Mouse (Mus musculus) midbrain, postnatal 0 days (tissue): ENCODE results near the gene Eps15. TPM values are rescaled to one million over a fixed set of nuclear protein-coding genes. Genes with fewer than 3 reads are reported as not detected.

Experiments used
- ATAC-seq: fragments of 200-750 bp; cut with Nextera tagmentation; 2 replicates; pipeline ENCODE4 v1.8.0; 2017; ENCODE audit warnings: moderate number of reproducible peaks, mild to moderate bottlenecking, moderate TSS enrichment, moderate library complexity; ENCODE audit not compliant: low FRiP score
- DNase-seq: peaks from one replicate; pipeline ENCODE4 v3.0.0-alpha.2; 2015; ENCODE audit warnings: low spot score
- H3K27ac ChIP-seq: fragments of 300-500 bp; sonication (generic); 2 replicates; pipeline ENCODE4 v1.5.1; 2014; ENCODE audit warnings: low read depth, mild to moderate bottlenecking, low read length, mixed read lengths
- H3K27me3 ChIP-seq: fragments of 300-500 bp; sonication (generic); 2 replicates; pipeline ENCODE4 v1.6.1; 2014; ENCODE audit warnings: low read length, control low read depth, mixed read lengths; ENCODE audit not compliant: insufficient read depth
- H3K36me3 ChIP-seq: fragments of 300-500 bp; sonication (generic); 2 replicates; pipeline ENCODE4 v1.6.1; 2014; ENCODE audit warnings: low read length, control low read depth, mixed read lengths; ENCODE audit not compliant: insufficient read depth
- H3K4me1 ChIP-seq: fragments of 300-500 bp; sonication (generic); 2 replicates; pipeline ENCODE4 v1.6.1; 2014; ENCODE audit warnings: mild to moderate bottlenecking, control low read depth, antibody characterized with exemption, low read length, mixed read lengths; ENCODE audit not compliant: insufficient read depth
- H3K4me2 ChIP-seq: fragments of 300-500 bp; sonication (generic); 2 replicates; pipeline ENCODE4 v1.6.1; 2014; ENCODE audit warnings: low read depth, mild to moderate bottlenecking, low read length, mixed read lengths; ENCODE audit not compliant: poor library complexity, severe bottlenecking
- H3K4me3 ChIP-seq: fragments of 300-500 bp; sonication (generic); 2 replicates; pipeline ENCODE4 v1.5.1; 2014; ENCODE audit warnings: low read depth, mild to moderate bottlenecking, low read length, moderate library complexity
- H3K9ac ChIP-seq: fragments of 300-500 bp; sonication (generic); replicated peaks from 2 replicates; pipeline ENCODE4 v1.6.1; 2014; ENCODE audit warnings: mild to moderate bottlenecking, low read length, moderate library complexity, mixed read lengths; ENCODE audit not compliant: poor library complexity, severe bottlenecking
- H3K9me3 ChIP-seq: fragments of 300-500 bp; sonication (generic); 2 replicates; pipeline ENCODE4 v1.6.1; 2016; ENCODE audit warnings: low read length, control low read depth
- CTCF ChIP-seq: IDR thresholded peaks from 2 replicates; pipeline ENCODE4 v1.5.1; 2016; ENCODE audit warnings: antibody characterized with exemption, mild to moderate bottlenecking
- WGBS: fragments of 180-500 bp; shearing (Covaris S2); extraction: QIAGEN DNeasy Blood & Tissue Kit; methylation state at CpG from one replicate; pipeline ENCODE4 v1.1.7; 2014; 5-methylcytosine and 5-hydroxymethylcytosine counted together
- polyA plus RNA-seq: library from polyadenylated mRNA; unstranded; fragments of >200 nt; fragmentation: Nextera tagmentation; extraction: Ambion mirVana; gene quantifications from 2 replicates; pipeline ENCODE4 v1.2.1, GENCODE M21; 2015
- total RNA-seq: library from RNA; depleted of rRNA; stranded (reverse); fragments of >200 nt; gene quantifications from 2 replicates; pipeline ENCODE4 v1.2.3, GENCODE M21; 2014

Gene Eps15
- total and polyA plus RNA-seq, 2 experiments from 2014 or later = 58.7 to 102 TPM

- DNase-seq = peak; percentile 22
Measured at GRCm38 (mm10) chr4:109273586-109274240, 6.4 kb upstream of the Eps15 start.

GRCm38 (mm10) chr4:109280459-109281160 lies 542 bp downstream of the Eps15 start:
- Histone ChIP-seq H3K4me1 (no peaks in the 10 kb centered on the region), H3K9ac (peak overlapping the region; percentile 68), H3K4me3 (peak overlapping the region; percentile 89), H3K27me3 (no peaks in the 10 kb centered on the region), H3K9me3 (no peaks in the 10 kb centered on the region), H3K36me3 (no peaks in the 10 kb centered on the region), H3K27ac (peak overlapping the region; percentile 38; the same call in 1 of the 2 replicates), H3K4me2 (peak overlapping the region; percentile 81)
- DNase-seq (no peak), ATAC-seq (peak; percentile 77)
- no peak for TF ChIP-seq CTCF
- under 1% methylated on average over 39 of the region's 85 CpGs for WGBS

More at GRCm38 (mm10) chr4:109273586-109274240, 6.4 kb upstream of the Eps15 start:
- ATAC-seq = no peak
- no peak overlapping the region for H3K4me2 ChIP-seq
- 86% methylated on average over 2 of the region's 2 CpGs for WGBS
- H3K36me3 ChIP-seq = no peaks in the 10 kb centered on the region
- H3K27ac ChIP-seq = no peak overlapping the region
- no peak overlapping the region for H3K4me3 ChIP-seq
- H3K4me1 ChIP-seq = no peaks in the 10 kb centered on the region
- no peak for TF ChIP-seq CTCF
- H3K9ac ChIP-seq = no peak overlapping the region
- H3K9me3 ChIP-seq = no peaks in the 10 kb centered on the region
- no peaks in the 10 kb centered on the region for H3K27me3 ChIP-seq

DNA sequence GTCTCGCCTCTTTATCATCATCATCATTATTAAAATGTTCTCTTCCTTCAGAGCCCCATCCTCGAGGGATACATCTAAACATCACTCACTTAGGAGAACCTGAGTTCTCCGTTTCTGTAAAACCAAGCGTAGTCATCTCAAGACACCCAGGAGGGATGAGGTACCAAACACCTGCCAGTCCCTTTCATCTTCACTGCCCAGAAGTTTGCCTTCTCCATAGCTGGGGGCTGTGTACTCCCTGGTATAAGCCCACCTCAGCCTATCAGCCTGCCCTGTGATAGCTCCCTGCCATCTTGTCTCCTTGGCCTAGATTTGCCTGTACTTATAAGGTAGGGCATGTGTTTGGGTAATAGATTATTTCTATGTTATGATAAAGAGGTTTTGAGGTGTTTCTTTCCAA lies 1.1 kb downstream of the Eps15 start:
- no peaks in the 10 kb centered on the region for H3K4me1 ChIP-seq
- WGBS = 16% methylated on average over 4 of the region's 4 CpGs
- H3K4me3 ChIP-seq = peak overlapping the region; percentile 89
- H3K27ac ChIP-seq = no peak overlapping the region
- no peaks in the 10 kb centered on the region for H3K9me3 ChIP-seq
- no peak for TF ChIP-seq CTCF
- DNase-seq (no peak), ATAC-seq (no peak)
- H3K9ac ChIP-seq = peak overlapping the region; percentile 68; the same call in 1 of the 2 replicates
- H3K27me3 ChIP-seq = no peaks in the 10 kb centered on the region
- H3K36me3 ChIP-seq = no peaks in the 10 kb centered on the region
- H3K4me2 ChIP-seq = peak overlapping the region; percentile 81

DNA sequence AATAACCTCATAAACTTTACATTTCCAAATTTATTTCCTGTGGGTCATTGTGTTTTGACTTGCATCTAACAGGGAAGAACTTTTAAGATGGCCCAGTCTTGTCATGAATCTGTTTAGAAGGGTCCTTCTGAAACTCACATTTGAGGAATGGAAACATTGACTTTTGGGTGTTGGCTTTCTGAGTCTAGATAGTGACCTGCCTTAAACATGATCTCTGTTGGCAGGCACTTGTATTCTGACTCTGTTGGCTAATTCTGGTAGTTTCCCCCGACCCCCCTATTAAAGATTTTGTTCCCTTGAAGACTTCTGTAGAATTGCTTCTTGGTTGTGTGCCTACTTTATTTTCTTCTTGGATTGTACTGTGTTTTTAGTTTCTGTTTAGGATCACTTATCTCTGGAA lies 1.9 kb downstream of the Eps15 start:
- ATAC-seq = no peak
- H3K4me1 ChIP-seq = no peaks in the 10 kb centered on the region
- no peak for DNase-seq
- no peaks in the 10 kb centered on the region for H3K27me3 ChIP-seq
- WGBS = 91% methylated on average over 1 of the region's 1 CpGs
- H3K27ac ChIP-seq = no peak overlapping the region
- no peak for TF ChIP-seq CTCF
- no peak overlapping the region for H3K9ac ChIP-seq
- H3K4me3 ChIP-seq = peak overlapping the region; percentile 89; the same call in 1 of the 2 replicates
- no peaks in the 10 kb centered on the region for H3K9me3 ChIP-seq
- H3K36me3 ChIP-seq = no peaks in the 10 kb centered on the region
- 0 out of 2 replicates have a peak overlapping the region, but pooled peaks have one; percentile 81 for H3K4me2 ChIP-seq

DNA sequence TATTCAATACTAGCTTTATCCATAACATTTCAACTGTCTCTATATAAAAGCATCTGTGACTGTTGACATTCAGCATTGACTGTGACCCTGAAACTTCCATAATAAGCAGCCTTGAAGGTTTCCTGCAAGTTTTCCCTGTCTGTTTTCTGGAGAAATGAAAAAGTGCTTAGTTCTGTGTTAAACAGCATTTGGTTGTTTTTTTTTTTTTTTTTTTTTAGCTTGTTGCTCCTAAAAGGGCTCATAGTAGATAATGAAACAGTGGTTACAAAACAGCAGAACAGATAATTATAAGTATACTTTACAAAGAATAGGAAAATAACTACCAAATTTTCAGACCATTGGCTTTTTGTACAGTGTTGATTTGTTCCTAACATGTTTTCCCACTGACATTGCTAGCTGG lies 14.6 kb downstream of the Eps15 start:
- no peak for TF ChIP-seq CTCF
- no peaks in the 10 kb centered on the region for H3K36me3 ChIP-seq

DNA sequence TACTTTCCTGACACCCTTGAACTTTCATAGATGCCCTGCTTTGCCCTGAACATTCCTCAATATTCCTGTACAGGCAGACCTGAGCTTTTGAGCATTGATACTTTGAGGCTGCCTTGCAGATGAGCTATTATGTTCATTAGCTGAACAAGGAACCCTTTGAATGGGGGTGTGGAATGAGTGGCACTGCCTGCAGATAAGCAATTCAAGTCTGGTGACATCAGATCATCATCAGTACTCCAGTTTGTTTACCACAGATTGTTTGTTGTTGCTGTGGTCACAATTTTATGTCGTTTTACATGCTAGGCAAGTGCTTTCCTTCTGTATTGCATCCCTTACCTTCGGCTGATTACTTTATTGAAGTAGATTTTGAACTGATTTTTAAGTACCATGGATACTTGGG lies 16.4 kb downstream of the Eps15 start:
- TF ChIP-seq CTCF = no peak
- no peaks in the 10 kb centered on the region for H3K27me3 ChIP-seq
- no peak overlapping the region for H3K4me2 ChIP-seq
- DNase-seq (no peak), ATAC-seq (no peak)
- H3K9me3 ChIP-seq = no peaks in the 10 kb centered on the region
- H3K4me1 ChIP-seq = no peaks in the 10 kb centered on the region
- no peak overlapping the region for H3K4me3 ChIP-seq
- WGBS = 81% methylated on average over 2 of the region's 2 CpGs
- no peak overlapping the region for H3K9ac ChIP-seq
- no peak overlapping the region for H3K27ac ChIP-seq
- no peaks in the 10 kb centered on the region for H3K36me3 ChIP-seq

More for the DNA sequence above, 14.6 kb downstream of the Eps15 start:
- DNase-seq (no peak), ATAC-seq (no peak)
- Histone ChIP-seq H3K27ac (no peak overlapping the region), H3K9me3 (no peaks in the 10 kb centered on the region), H3K4me1 (no peaks in the 10 kb centered on the region), H3K4me3 (no peak overlapping the region), H3K27me3 (no peaks in the 10 kb centered on the region), H3K9ac (no peak overlapping the region), H3K4me2 (no peak overlapping the region)
